Mouse (Mus musculus) midbrain, embryonic 13.5 days (tissue): Measurements from ENCODE around the gene Olfr558. TPM values are rescaled to one million over a fixed set of nuclear protein-coding genes. Genes with fewer than 3 reads are reported as not detected.

Experiments
- ATAC-seq: fragments of 200-750 bp; cut with Nextera tagmentation; 2 replicates; pipeline ENCODE4 v1.8.0; 2017; ENCODE audit warnings: mild to moderate bottlenecking, moderate TSS enrichment, moderate library complexity
- H3K27ac ChIP-seq: fragments of 300-500 bp; sonication (generic); 2 replicates; pipeline ENCODE4 v1.5.1; 2015; ENCODE audit warnings: inconsistent platforms, mild to moderate bottlenecking, moderate library complexity
- H3K27me3 ChIP-seq: fragments of 300-500 bp; sonication (generic); 2 replicates; pipeline ENCODE4 v1.6.1; 2015; ENCODE audit warnings: mild to moderate bottlenecking, inconsistent platforms
- H3K36me3 ChIP-seq: fragments of 300-500 bp; sonication (generic); 2 replicates; pipeline ENCODE4 v1.6.1; 2015; ENCODE audit warnings: mild to moderate bottlenecking, inconsistent platforms
- H3K4me1 ChIP-seq: fragments of 300-500 bp; sonication (generic); replicated peaks from 2 replicates; pipeline ENCODE4 v1.6.1; 2015; ENCODE audit warnings: inconsistent platforms
- H3K4me2 ChIP-seq: fragments of 300-500 bp; sonication (generic); replicated peaks from 2 replicates; pipeline ENCODE4 v1.6.1; 2015; ENCODE audit warnings: moderate library complexity, mild to moderate bottlenecking, inconsistent platforms
- H3K4me3 ChIP-seq: fragments of 300-500 bp; sonication (generic); replicated peaks from 2 replicates; pipeline ENCODE4 v1.5.1; 2015; ENCODE audit warnings: mild to moderate bottlenecking, inconsistent platforms
- H3K9ac ChIP-seq: fragments of 300-500 bp; sonication (generic); replicated peaks from 2 replicates; pipeline ENCODE4 v1.6.1; 2015; ENCODE audit warnings: mild to moderate bottlenecking, inconsistent platforms
- H3K9me3 ChIP-seq: fragments of 300-500 bp; sonication (generic); 2 replicates; pipeline ENCODE4 v1.6.1; 2016; ENCODE audit warnings: mild to moderate bottlenecking, inconsistent platforms
- WGBS: fragments of 180-500 bp; shearing (Covaris S2); methylation state at CpG from one replicate; pipeline ENCODE4 v1.1.7; 2015; 5-methylcytosine and 5-hydroxymethylcytosine counted together
- polyA plus RNA-seq: library from polyadenylated mRNA; unstranded; fragments of >200 nt; fragmentation: Nextera tagmentation; extraction: Ambion mirVana; gene quantifications from 2 replicates; pipeline ENCODE4 v1.2.1, GENCODE M21; 2015

Olfr558 gene
- 0.07 TPM in 1 of 2 replicates, not detected in the other for polyA plus RNA-seq

DNA sequence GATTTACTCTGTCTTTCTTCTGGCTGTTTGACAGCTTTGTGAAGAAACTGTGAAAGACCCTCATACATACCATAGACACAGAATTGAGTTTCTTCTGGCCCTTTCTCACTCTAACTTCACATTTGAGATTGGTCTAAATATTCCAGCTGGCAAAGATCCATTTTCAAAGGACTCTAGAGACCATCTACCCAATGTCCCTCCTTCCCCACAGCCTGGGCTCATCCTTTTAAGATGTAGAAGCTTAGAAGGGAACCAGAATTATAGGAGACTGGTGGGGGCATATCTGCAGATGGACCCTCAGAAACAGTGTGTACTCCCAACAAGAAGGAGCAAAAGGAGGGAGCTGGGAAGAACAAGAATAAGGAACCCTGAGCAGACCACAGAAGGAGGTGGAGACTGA lies at the start of gene Olfr558:
Gene Olfr558 (plus strand): TSS at position 301 of the 400 bp plus-strand sequence.
- ATAC-seq = no peak
- Histone ChIP-seq H3K4me1 (no peaks in the 10 kb centered on the region), H3K27me3 (no peaks in the 10 kb centered on the region), H3K4me2 (no peak within 1 kb of the TSS), H3K9me3 (no peaks in the 10 kb centered on the region), H3K4me3 (no peak within 1 kb of the TSS), H3K9ac (no peak within 1 kb of the TSS), H3K27ac (no peak within 1 kb of the TSS), H3K36me3 (no peaks in the 10 kb centered on the region)

DNA sequence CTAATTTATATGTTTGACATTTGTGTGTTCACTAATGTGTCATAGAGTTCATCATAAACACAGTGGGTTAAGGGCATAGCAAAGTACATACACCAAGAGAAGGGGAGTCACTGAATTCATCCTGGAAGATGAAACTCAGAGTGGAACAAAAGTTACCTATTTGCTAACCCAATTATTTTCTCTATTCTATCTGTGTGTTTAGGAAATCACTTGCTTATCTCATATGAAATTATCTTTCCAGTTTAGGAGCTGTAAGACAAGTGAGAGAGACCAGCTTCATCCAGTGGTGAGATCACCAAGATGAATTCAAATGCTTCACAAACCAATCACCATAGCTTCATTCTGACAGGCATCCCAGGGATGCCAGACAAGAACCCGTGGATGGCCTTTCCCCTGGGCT lies 43.5 kb upstream of the Olfr558 start, which contains the start of gene Olfr555:
Gene Olfr555 (plus strand): TSS at position 301 of the 400 bp plus-strand sequence.
- H3K27me3 ChIP-seq = no peaks in the 10 kb centered on the region
- no peaks in the 10 kb centered on the region for H3K9me3 ChIP-seq
- no peak for ATAC-seq
- H3K36me3 ChIP-seq = no peaks in the 10 kb centered on the region
- WGBS = 79% methylated on average over 1 of the region's 1 CpGs
- no peak within 1 kb of the TSS for H3K27ac ChIP-seq
- H3K9ac ChIP-seq = no peak within 1 kb of the TSS
- no peak within 1 kb of the TSS for H3K4me3 ChIP-seq
- no peak within 1 kb of the TSS for H3K4me2 ChIP-seq
- no peaks in the 10 kb centered on the region for H3K4me1 ChIP-seq

DNA sequence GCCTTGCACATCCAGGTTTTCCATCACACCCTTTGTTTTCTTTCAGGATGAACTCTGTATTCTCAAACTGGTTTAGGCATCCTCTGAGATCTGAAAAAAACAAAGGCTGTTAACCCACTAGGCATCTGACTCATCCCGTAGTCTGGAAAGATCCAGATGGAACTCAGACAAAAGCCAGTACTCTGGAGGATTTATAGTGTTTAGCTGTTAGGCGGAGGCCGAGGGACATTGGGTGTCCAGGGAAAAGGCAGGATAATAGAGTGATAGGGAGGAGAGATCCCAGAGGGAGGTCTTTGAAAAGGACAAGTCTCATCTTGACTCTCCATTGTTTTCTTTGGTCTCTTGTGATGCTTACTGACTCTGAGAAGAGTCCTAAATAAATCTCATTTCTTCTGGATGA lies 37.4 kb upstream of the Olfr558 start, which contains the start of gene Olfr556:
Gene Olfr556 (plus strand): TSS at position 301 of the 400 bp plus-strand sequence.
- 46% methylated on average over 3 of the region's 3 CpGs for WGBS

DNA sequence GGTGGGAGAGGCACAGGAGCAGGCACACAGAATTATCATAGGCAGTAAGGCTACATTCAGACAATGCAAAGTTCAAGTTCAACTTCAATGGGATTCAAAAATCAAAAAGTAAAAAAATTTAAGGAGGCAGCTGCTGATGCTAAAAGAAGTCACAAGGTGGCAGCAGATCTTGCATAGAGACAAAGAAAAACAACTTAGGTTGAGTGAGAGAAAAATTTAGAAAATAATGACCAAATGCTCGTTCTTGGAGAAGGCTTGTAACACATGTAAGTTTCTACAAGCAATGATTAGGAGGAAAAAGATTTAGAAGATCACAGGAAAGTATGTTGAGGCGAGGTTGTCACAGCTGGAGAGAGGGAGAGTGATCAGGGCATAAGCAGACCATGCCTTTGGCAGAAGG lies 36.6 kb upstream of the Olfr558 start:
- Histone ChIP-seq H3K36me3 (no peaks in the 10 kb centered on the region), H3K27ac (no peak overlapping the region), H3K9me3 (no peaks in the 10 kb centered on the region), H3K4me1 (no peaks in the 10 kb centered on the region), H3K9ac (no peak overlapping the region), H3K4me3 (no peak overlapping the region), H3K27me3 (no peaks in the 10 kb centered on the region), H3K4me2 (no peak overlapping the region)
- no peak for ATAC-seq
- WGBS = 47% methylated on average over 2 of the region's 2 CpGs

More for the DNA sequence above, 37.4 kb upstream of the Olfr558 start, which contains the start of gene Olfr556:
- Histone ChIP-seq H3K27ac (no peak within 1 kb of the TSS), H3K27me3 (no peaks in the 10 kb centered on the region), H3K36me3 (no peaks in the 10 kb centered on the region), H3K4me3 (no peak within 1 kb of the TSS), H3K4me2 (no peak within 1 kb of the TSS), H3K9me3 (no peaks in the 10 kb centered on the region), H3K4me1 (no peaks in the 10 kb centered on the region), H3K9ac (no peak within 1 kb of the TSS)
- no peak for ATAC-seq

DNA sequence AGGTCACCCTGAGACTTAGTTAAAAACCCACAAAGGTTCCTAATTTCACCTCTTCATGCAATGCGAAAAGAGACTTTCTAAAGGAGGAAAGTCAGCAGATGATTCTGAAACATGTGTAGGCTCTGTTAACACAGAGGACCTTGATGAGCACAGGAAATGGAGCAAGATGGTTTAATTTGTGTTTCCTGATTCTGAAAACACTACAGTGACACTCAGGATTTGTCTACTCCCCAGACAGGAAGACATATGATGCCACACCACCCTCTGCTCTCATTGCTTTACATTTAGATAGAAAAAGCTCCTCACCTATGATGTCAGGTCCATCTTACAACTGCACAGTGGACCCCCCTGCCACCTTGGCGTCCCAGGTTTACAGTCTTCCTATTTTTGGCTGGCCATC lies 25.8 kb upstream of the Olfr558 start:
- Histone ChIP-seq H3K4me2 (no peak overlapping the region), H3K4me1 (no peaks in the 10 kb centered on the region), H3K9ac (no peak overlapping the region), H3K36me3 (no peaks in the 10 kb centered on the region; the same call in 1 of the 2 replicates), H3K9me3 (no peaks in the 10 kb centered on the region), H3K27me3 (no peaks in the 10 kb centered on the region), H3K27ac (no peak overlapping the region), H3K4me3 (no peak overlapping the region)
- ATAC-seq = no peak
- 85% methylated on average over 2 of the region's 2 CpGs for WGBS

DNA sequence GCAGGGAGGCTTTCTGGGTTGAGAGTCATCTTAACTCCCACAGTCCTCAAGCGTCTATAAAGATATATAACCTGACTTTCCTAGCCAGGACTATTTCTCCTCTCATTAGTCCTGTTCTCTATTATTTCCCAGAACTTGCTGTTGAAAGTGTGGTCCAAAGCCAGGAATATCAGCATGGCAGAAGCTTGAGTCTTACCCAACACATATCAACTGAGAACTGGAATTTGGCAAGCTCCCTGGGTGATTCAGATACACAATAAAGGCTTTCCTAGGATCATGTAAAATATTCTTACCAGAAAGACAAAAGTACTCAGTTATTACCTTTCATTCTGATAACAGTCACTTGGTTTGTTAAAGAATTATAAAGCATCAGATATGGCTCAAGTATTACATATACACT lies 20.1 kb upstream of the Olfr558 start:
- H3K4me3 ChIP-seq = no peak overlapping the region
- no peaks in the 10 kb centered on the region; the same call in 1 of the 2 replicates for H3K36me3 ChIP-seq
- WGBS = 96% methylated on average over 1 of the region's 1 CpGs
- no peak overlapping the region for H3K4me2 ChIP-seq
- no peak for ATAC-seq
- no peaks in the 10 kb centered on the region for H3K27me3 ChIP-seq
- no peaks in the 10 kb centered on the region for H3K4me1 ChIP-seq
- no peak overlapping the region for H3K9ac ChIP-seq
- H3K9me3 ChIP-seq = no peaks in the 10 kb centered on the region
- H3K27ac ChIP-seq = no peak overlapping the region

DNA sequence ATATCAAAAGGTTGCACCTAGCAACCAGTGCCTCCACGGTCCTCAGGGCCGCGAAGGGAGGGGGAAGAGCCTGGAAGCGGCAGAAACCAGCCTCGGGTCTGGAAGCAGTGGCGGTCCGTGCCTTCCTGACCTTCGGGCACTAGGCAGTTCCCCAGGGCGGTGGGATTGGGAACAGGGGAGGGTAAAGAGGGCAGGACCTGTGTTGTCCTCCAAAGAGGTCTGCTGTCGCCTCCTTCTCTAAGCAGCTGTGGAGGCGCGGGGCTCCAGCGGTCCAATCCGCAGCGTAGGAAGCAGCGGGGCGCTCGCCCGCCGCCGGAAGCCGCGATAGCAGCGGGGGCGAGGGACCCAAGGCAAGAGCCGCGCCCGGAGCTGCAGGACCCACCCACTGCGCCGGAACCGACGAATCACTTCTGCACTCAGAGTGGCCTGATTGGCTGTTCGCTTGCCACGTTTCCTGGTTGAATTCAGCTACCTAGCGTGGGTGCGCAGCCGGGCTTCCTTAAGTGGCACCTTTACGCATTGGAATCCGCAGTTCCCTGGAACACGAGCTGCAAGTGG lies 15.0 kb upstream of the Olfr558 start, which contains the start of gene Trim68:
Gene Trim68 (minus strand): TSS at position 384 of the 558 bp plus-strand sequence.
- Histone ChIP-seq H3K9me3 (no peaks in the 10 kb centered on the region), H3K4me3 (peak within 1 kb of the TSS; percentile 57), H3K4me2 (peak within 1 kb of the TSS; percentile 61), H3K9ac (peak within 1 kb of the TSS; percentile 74), H3K27me3 (no peaks in the 10 kb centered on the region), H3K27ac (peak within 1 kb of the TSS; percentile 69), H3K4me1 (peaks cover 4% of the 10 kb centered on the region; the same call in 1 of the 2 replicates), H3K36me3 (no peaks in the 10 kb centered on the region)
- WGBS = under 1% methylated on average over 40 of the region's 40 CpGs
- peak; percentile 100 for ATAC-seq

DNA sequence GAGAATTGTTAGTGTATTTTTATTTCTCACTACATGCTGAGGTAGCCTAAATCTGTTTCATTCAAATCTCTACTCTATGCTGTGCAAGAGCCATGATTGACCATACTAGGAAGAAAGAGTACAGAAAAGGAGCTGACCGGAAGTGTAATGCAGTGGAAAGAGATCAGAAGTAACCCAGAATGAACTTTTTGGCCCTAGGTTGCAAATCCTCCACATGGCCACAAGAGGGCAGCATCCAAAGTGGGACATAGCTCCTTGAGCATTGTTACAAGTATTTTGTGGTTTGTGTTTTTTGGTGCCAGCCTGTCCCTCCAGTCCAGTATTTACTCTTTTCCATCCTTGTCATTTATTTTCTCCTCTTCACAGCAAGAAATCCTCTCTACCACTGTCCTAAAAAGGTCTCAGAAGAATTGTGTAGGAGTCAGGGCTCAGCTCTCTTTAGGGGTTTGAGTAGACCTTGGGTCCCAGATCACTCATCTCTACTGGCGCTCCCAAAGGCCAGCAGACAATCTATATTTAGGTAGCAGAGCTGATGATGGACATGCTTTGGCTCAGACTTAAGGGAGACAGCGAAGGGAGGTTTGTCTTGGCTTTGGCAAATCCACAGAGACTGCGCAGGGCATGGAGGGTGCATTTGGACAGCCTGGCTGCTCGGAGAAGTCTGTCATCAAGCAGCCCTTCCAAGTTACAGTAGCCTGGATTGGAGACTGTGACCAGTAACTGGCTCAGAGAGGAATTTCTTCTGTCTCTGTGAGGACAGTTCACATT lies 6.5 kb upstream of the Olfr558 start, which contains the start of gene Olfr557:
Gene Olfr557 (plus strand): TSS at position 553 of the 768 bp plus-strand sequence.
- Histone ChIP-seq H3K4me2 (no peak within 1 kb of the TSS), H3K27ac (no peak within 1 kb of the TSS), H3K36me3 (no peaks in the 10 kb centered on the region), H3K4me3 (no peak within 1 kb of the TSS), H3K9ac (no peak within 1 kb of the TSS), H3K27me3 (no peaks in the 10 kb centered on the region), H3K4me1 (no peaks in the 10 kb centered on the region), H3K9me3 (no peaks in the 10 kb centered on the region)
- WGBS = 83% methylated on average over 5 of the region's 5 CpGs
- ATAC-seq = no peak

DNA sequence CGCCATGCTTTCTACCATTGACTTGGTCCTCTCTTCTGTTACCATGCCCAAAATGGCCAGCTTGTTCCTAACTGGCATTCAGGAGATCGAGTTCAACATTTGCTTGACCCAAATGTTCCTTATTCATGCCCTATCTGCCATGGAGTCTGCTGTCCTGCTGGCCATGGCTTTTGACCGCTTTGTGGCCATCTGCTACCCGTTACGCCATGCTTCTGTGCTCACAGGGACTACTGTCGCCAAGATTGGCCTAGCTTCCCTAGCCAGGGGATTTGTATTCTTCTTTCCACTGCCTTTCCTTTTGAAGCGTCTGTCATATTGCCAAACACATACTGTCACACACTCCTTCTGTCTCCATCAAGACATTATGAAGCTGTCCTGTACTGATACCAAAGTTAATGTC lies 3.6 kb upstream of the Olfr558 start:
- no peaks in the 10 kb centered on the region for H3K27me3 ChIP-seq
- H3K4me2 ChIP-seq = no peak overlapping the region
- 89% methylated on average over 7 of the region's 7 CpGs for WGBS
- no peak overlapping the region for H3K4me3 ChIP-seq
- no peaks in the 10 kb centered on the region for H3K4me1 ChIP-seq
- no peak overlapping the region for H3K9ac ChIP-seq
- ATAC-seq = no peak
- H3K27ac ChIP-seq = no peak overlapping the region
- H3K36me3 ChIP-seq = no peaks in the 10 kb centered on the region
- no peaks in the 10 kb centered on the region for H3K9me3 ChIP-seq

DNA sequence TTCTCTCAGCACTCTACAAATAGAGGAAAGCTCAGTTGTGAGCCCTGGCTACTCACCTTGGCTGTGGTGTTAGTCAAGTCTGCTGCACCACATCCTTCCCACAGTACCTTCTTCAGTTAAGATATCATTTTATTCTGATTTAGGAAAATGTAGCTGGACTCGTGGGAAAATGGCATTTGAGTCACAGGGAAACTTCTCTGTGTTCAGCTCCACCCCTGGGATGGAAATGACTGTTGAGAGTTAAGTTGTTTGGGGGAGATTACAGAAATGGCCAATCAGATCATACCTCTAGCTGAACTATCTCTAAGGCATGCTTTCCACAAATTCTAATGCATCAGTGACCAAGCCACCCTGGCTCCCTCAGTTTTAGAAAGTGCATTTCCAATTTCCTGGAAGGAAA lies 17.0 kb downstream of the Olfr558 start, which contains the start of gene Olfr33:
Gene Olfr33 (minus strand): TSS at position 101 of the 400 bp plus-strand sequence.
- H3K36me3 ChIP-seq = no peaks in the 10 kb centered on the region
- no peak within 1 kb of the TSS for H3K27ac ChIP-seq
- no peak for ATAC-seq
- H3K9ac ChIP-seq = no peak within 1 kb of the TSS
- H3K4me3 ChIP-seq = no peak within 1 kb of the TSS
- H3K9me3 ChIP-seq = no peaks in the 10 kb centered on the region
- H3K4me1 ChIP-seq = no peaks in the 10 kb centered on the region
- 40% methylated on average over 1 of the region's 1 CpGs for WGBS
- no peaks in the 10 kb centered on the region for H3K27me3 ChIP-seq
- no peak within 1 kb of the TSS for H3K4me2 ChIP-seq

DNA sequence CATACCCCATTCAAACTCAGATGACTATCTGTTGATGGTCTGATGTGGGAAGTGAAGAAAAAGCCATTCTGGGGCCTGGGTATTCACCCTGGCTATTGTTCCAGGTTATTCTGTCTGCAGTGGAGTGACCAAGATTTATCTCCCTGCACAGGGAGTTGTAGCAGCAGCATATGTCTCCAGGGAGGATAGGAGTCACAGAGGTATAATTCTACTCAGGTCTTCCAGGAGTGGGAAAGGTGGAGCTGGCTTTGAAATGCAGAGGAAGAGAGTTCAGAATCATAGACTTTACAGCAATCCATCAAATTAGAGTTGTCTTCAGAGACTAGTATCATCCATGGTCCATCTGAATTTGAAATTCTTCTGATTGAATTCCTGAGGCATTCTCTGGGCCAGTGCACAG lies 25.4 kb downstream of the Olfr558 start, which contains the start of gene Olfr559:
Gene Olfr559 (minus strand): TSS at position 101 of the 400 bp plus-strand sequence.
- no peaks in the 10 kb centered on the region for H3K27me3 ChIP-seq
- H3K4me1 ChIP-seq = no peaks in the 10 kb centered on the region
- H3K4me3 ChIP-seq = no peak within 1 kb of the TSS
- no peaks in the 10 kb centered on the region for H3K36me3 ChIP-seq
- ATAC-seq = no peak
- H3K9ac ChIP-seq = no peak within 1 kb of the TSS
- no peak within 1 kb of the TSS for H3K27ac ChIP-seq
- H3K4me2 ChIP-seq = no peak within 1 kb of the TSS
- H3K9me3 ChIP-seq = no peaks in the 10 kb centered on the region

DNA sequence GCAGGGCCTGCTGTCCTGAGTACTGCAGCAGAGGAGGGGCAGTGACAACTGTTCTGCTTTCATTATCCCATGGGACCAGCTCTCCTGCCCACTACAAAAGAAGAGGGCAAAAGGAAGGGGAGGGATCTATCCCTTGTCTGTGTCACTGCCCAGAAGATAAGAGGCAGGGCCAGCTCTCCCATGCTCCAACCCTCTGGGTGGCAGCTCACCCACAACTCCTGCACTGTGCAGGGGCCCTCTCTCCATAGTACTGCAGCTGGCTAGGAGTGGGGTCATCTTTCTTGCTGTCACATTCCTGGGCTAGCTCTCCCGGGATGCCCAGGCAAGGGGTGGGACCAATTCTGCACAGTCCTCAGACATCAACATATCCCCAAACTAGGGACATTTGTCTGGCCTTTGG lies 31.8 kb downstream of the Olfr558 start:
- no peak overlapping the region for H3K9ac ChIP-seq
- H3K36me3 ChIP-seq = no peaks in the 10 kb centered on the region
- 89% methylated on average over 1 of the region's 1 CpGs for WGBS
- no peak overlapping the region for H3K4me2 ChIP-seq
- no peak overlapping the region for H3K27ac ChIP-seq
- ATAC-seq = 0 out of 2 replicates have a peak, but pooled peaks have one; percentile 20
- no peaks in the 10 kb centered on the region for H3K4me1 ChIP-seq
- H3K9me3 ChIP-seq = no peaks in the 10 kb centered on the region
- H3K4me3 ChIP-seq = no peak overlapping the region
- H3K27me3 ChIP-seq = no peaks in the 10 kb centered on the region
